Mouse (Mus musculus) cerebellum, adult 11 months (tissue): ENCODE results near the gene Rest.

Experiments used
- DNase-seq: peaks from one replicate; pipeline ENCODE4 v3.0.0; 2022

The Rest gene

DNA sequence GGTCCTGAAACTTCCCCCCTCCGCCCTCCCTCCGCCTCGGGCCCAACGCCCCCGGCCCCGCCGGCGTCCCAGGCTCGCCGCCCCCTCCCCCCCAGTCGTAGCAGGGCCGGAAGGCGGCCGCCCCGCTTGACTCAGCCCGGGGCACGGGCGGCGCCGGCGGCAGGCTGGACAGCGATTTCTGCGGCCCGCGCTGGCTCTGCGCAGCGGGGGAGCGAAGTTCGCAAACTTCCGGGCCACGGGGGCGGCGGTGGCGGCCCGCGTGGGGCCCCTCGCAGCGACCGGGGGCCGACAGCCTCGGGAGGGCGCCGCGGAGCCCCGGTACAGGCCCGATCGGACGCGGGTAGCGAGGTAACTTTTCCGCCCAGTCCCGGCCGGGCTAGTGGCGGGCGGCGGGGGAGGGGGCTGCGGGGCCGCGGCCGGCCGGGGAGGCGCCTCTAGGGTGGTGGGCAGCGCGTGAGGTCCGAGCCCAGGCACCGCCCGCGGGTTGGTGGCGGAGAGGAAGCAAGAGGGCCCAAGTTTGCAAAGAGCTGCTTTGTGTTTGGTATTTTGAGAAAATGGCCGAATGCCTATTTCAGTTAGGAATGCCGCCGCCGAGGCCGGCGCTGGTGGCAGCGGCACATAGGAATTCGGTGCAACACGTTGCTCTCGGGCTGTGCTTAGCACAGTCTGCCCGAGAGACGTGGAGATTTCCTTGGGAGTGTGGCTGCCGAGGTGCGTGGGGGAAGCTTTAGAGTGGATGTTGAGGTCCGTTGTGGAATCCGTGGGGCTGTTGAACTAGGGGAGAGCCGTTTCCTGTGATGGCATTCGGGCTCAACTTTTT, 985 bp downstream of the Rest start:
- no peak for DNase-seq

DNA sequence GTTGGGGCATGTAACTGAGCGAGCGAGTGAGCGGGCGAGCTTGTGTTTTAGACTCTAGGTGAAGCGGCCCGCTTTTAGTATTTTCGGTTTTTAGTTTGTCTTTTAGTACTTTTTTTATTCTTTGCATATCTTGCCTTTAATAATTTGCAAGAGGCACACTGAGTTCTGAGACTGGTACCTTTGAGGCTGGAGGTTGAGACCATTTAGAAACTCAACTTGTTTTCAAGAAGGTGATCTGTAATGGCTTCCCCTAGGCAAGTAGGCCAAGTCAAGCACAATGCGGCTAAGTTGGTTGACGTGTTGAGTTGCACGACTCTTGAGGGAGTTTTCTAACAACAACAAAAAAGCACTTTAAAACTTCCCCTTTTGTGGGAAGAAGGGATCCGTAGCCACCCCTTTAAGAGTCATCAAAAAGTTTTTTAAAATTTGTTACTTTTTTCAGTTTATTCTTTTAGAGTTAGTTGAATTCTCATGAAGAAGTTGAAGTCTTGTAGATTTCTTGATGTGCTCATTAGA, 1.7 kb downstream of the Rest start:
- no peak for DNase-seq

DNA sequence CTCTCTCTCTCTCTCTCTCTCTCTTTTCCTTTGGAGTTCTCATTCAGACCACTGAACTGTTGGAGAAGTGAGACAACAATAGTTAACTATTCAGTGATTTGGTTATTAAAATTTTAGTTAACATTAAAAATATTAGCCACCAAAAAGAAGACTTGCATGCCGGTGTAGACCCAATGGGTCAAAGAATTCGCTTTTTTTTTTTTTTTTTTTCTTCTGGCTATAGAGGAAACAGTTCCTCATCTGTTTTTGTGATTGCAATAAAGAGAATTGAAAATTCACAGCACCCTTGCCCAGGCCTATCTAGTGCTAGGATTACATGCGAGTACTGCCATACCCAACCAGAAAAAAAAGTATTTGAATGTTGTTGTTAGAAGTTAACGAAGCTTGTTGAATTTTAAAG, 2.1 kb downstream of the Rest start:
- no peak for DNase-seq

DNA sequence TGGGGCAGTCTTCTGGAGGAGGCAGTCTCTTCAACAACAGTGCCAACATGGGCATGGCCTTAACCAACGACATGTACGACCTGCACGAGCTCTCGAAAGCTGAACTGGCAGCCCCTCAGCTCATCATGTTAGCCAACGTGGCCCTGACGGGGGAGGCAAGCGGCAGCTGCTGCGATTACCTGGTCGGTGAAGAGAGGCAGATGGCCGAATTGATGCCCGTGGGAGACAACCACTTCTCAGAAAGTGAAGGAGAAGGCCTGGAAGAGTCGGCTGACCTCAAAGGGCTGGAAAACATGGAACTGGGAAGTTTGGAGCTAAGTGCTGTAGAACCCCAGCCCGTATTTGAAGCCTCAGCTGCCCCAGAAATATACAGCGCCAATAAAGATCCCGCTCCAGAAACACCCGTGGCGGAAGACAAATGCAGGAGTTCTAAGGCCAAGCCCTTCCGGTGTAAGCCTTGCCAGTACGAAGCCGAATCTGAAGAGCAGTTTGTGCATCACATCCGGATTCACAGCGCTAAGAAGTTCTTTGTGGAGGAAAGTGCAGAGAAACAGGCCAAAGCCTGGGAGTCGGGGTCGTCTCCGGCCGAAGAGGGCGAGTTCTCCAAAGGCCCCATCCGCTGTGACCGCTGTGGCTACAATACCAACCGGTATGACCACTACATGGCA, 2.8 kb downstream of the Rest start:
- DNase-seq = no peak

DNA sequence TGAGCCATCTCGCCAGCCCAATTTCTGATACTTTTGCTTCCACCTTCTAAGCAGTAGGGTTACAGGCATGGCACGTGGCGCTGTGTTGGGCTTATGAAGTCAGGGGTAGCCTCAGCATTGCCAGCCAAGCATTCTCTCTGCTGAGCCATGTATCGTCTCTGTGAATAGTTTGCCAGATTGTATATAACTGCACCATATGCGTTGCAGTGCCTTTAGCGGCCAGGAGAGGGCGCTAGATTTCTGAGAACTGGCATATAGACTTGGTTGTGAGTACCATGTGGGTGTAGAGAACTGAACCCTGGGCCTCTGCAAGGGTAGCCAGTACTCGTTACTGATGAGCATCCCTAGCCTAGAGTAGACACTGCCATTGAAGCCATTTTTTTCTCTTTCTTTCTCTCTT, 4.1 kb downstream of the Rest start:
- no peak for DNase-seq

DNA sequence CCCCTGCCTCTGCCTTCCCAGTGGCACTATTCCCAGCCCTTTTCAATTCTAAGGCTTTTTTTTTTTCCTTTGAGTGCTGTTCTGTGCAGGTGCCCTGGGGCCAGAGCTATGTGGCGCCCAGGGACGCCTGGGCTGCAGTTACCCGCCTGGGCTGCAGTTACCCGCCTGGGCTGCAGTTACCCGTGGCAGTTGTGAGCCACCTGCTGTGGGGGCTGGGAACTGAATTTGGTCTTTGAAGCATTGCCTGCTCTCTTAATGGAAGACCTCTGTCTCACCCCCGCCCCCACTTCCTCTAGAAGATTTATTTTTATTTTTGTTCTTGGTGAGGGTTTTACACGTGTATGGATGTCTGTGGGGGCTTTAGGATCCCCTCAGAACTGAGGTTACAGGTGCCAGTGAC, 7.9 kb downstream of the Rest start:
- no peak for DNase-seq

DNA sequence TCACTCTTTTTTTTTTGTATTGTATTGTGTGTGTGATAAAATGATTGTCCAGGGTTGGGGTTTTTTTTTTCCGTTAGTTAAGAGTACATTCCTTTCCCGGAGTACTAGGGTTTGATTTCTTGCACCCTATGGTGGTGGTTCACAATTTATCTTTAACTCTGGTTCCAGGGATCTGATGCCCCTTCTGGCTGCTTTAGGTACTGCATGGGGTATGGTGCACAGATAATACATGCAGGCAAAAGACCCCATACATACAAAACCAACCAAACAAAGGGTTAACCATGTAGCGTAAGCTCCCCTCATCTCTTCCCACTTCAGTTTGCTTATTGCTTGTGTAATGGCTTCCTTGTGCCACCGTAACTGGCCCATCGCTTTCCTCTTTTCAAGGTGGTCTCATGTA, 10.7 kb downstream of the Rest start:
- DNase-seq = no peak

DNA sequence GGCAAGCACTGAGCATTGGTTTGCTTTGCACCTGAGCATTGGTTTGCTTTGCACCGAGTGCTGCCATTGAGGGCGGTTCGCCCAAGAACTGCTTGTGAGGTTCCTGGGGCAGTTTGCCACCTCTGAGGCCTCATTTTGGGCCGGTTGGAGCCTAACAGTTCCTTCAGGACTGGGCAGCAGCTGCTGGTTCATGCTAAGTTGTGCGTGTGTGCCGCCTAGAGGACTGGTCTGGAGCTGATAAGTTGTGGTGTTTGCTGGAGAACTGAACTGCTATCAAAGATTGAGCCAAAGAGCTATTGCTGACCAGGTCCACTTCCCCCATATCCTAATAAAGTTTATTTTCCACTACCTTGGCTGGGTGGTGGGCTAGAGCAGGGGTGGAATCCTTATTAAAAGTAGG, 11.9 kb downstream of the Rest start:
- no peak for DNase-seq

DNA sequence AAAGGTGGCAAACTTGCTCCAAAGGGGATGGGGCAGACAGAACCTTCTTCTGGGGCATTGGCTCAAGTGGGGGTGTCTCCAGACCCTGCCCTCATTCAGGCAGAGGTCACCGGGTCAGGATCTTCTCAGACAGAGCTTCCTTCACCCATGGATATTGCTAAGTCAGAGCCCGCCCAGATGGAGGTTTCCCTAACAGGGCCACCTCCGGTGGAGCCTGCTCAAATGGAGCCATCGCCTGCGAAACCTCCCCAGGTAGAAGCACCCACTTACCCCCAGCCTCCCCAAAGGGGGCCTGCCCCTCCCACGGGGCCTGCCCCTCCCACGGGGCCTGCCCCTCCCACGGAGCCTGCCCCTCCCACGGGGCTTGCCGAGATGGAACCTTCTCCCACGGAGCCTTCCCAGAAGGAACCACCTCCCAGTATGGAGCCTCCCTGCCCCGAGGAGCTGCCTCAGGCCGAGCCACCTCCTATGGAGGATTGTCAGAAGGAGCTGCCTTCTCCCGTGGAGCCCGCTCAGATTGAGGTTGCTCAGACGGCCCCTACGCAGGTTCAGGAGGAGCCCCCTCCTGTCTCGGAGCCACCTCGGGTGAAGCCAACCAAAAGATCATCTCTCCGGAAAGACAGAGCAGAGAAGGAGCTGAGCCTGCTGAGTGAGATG, 16.4 kb downstream of the Rest start:
- DNase-seq = no peak

DNA sequence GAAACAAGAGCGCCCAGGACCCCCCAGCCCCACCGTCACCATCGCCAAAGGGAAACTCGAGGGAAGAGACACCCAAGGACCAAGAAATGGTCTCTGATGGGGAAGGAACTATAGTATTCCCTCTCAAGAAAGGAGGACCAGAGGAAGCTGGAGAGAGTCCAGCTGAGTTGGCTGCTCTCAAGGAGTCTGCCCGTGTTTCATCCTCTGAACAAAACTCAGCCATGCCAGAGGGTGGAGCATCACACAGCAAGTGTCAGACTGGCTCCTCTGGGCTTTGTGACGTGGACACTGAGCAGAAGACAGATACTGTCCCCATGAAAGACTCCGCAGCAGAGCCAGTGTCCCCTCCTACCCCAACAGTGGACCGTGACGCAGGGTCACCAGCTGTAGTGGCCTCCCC, 17.0 kb downstream of the Rest start:
- DNase-seq = peak; percentile 16

DNA sequence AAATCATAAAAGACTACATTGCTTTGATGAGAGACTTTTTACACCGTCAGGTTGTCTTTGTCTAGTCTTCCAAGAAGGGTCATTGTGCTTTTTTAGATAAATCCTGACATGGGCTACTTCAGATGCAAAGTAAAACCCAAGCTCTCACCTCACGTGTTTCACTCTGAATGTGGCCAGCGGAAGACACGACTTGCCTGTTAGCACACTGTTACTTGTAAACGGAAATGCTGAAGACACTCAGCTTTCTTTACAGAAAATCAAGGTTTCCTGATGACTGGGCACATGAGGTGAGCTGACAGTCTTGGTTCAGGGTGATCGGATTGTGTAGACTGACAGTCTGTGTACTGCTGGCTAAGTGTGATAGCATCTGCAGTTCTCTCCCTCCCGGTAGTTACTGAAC, 20.4 kb downstream of the Rest start:
- no peak for DNase-seq

DNA sequence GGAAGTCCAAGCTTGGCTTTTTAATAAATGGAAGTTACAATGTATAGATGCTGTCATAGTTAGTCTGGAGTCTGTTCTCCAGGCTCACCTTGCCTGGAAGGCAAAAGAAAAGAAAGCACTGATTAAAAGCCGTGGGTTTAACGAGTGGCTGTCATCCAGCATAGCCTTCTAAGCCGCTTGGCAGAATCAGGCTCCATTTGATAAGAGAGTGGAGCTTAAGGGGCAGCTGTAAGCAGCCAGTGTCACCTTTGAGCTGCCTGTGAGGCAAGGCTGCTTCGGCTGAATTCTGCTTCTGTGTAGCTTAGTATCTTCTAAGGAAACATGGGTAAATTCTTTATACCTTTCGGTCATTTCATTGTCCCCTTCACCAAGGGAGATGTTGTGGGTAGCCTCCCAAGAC, 21.6 kb downstream of the Rest start:
- DNase-seq = no peak

DNA sequence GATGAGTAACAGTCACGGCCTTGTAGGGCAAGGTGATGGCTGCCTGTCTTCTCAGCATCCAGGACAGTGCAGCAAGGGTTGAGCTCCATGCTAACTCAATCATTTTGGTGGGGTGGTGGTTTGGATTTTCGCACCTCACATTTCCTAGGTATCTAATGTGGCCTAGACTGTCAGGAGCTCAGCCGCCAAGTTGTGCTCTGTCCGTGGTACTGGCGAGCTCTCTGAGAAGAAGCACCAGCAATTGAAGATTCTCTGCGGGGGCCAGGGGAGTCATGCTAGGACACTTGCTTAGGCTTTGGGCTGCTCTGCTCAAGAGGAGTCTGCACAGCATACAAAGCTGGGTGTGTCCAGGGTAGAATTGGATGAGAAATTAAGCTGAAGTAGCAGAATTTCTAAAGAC, 22.6 kb downstream of the Rest start:
- DNase-seq = no peak

DNA sequence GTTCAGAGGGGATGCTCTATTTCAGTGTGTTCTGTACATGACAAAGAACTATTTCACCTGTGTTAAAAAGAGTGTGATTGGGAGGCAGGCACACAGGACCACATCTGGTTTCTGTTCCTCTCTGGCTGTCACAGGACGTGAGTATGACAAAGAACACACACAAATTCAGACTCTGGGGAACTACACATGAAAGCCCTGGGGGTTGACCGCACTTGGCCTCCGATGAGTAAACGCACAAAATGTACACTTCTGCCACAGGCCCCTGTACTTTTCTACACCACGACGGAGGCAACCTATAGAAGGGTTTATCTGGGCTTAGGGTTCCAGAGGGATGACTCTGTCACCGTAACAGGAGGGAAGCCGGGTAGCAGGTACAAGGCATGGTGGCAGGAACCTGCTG, 24.4 kb downstream of the Rest start:
- DNase-seq = no peak

DNA sequence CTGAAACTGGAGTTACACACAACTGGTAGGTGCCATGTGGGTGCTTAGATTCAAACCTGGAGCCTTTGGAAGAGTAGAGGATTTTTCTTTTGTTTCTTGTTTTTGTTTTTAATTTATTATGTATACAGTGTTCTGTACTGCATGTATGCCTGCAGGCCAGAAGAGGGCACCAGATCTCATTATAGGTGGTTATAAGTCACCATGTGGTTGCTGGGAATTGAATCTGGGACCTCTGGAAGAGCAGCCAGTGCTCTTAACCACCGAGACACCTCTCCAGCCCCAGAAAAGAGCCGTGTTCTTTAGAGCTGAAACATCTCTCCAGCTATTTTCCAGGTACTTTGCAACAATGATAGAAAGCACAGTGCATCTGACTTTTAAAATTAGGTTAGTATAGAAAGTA, 25.3 kb downstream of the Rest start:
- no peak for DNase-seq

DNA sequence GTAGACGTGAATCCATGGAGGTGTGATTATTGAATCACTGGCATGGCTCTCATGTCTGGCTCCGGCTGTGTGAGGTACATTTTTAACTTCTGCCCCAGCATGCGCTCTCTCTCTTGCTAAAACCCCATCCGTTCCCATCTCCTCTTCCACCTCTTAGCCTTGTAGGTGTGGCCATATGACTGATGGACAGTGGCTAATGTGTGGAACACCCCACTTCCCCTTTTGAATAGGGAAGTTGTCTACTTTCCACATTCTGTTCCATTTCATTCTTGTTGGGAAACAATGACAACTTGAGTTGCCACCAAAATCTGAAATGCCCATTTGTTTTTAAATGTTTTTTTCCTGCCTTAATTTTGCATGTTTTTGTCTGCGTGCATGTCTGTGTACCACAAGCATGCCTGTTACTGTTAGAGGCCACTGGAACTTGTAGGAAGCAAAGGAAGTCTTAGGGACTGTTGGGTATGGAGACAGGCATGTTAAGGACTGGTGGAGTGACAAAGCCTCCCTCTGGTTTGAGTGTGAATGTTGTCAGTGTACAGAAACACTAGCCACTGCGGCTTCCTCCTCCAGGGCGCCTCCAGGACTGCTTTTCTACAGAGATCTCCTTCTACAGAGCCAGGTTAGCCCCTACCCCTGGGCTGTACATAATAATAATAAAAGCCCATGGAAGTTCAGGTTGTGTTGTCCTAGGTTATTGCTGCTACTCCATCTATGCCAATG, 27.7 kb downstream of the Rest start:
- DNase-seq = no peak

DNA sequence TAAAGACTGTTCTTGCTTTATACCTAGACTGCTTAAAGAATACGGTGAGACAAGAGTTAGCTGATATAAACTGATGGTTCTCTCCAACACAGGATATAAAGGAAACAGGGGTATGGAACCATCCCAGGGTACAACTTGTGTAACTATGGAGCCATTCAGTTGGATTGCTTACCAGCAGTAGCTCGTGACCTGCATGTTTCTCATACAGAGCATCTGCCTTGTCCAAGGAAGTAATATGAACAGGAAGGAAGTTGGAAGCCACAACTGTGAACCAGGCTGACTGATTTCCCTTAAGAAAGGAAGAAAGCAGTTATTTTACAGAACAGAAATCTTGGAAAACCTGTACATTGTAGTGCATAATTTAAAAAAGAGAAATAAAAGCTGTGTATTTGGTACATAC, 34.2 kb downstream of the Rest start:
- DNase-seq = no peak

DNA sequence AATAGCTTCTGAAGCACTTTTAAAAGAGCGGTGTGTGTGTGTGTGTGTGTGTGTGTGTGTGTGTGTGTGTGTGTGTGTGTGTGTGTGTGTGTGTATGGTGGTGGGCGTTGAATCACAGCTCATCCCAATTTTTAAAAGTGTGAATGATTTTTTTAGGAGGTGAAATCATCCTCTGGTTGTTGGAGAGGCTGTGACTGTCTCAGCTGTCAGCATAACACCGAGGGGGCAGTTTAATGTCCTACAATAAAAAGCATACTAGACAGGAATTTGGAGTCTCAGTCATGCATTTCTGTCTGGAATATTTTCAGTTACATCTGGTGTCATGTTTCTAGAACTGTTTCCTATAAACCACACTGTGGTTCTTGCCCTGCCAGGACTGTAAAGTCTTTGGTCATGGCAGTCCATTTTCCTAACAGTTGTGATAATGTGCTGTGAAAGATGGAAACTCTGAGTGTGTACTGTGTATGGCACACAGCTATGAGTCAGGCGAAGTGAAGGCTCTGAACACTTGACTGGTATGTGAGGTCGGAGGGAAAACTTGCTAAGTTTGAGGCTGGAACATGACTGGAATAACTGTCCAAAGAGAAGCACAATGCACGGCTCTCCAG, 36.1 kb downstream of the Rest start:
- DNase-seq = no peak

DNA sequence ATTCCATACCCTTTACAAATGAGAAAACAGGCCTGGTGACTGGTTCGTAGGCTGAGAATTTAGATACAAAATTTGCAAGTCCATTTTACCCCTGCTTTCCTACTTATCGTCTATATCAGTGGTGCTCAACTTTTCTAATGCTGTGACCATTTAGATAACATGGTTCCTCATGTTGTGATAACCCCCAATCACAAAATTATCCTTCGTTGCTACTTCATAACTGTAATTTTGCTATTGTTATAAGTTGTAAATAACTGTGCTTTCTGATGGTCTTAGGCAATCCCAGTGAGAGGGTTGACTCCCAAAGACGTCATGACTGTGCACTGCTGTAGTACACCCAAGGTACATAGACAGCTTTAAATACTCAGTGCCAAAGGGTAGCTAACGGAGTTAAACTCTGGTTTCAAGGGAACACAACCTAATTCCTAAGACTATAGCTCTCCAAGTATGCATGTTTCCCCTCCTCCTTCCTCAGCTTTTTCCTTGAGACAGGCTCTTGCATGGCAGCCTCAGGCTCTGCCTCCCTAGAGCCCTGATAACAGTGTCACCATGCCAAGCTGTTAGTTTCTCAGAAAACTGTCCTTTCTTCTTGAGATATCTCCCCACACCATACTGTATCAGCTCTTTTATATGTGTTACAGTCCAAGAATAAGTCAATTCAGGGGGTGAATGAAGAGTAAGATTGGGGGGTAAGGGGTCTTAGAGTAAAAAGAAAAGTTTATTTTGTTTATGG, 42.7 kb downstream of the Rest start:
- DNase-seq = no peak

DNA sequence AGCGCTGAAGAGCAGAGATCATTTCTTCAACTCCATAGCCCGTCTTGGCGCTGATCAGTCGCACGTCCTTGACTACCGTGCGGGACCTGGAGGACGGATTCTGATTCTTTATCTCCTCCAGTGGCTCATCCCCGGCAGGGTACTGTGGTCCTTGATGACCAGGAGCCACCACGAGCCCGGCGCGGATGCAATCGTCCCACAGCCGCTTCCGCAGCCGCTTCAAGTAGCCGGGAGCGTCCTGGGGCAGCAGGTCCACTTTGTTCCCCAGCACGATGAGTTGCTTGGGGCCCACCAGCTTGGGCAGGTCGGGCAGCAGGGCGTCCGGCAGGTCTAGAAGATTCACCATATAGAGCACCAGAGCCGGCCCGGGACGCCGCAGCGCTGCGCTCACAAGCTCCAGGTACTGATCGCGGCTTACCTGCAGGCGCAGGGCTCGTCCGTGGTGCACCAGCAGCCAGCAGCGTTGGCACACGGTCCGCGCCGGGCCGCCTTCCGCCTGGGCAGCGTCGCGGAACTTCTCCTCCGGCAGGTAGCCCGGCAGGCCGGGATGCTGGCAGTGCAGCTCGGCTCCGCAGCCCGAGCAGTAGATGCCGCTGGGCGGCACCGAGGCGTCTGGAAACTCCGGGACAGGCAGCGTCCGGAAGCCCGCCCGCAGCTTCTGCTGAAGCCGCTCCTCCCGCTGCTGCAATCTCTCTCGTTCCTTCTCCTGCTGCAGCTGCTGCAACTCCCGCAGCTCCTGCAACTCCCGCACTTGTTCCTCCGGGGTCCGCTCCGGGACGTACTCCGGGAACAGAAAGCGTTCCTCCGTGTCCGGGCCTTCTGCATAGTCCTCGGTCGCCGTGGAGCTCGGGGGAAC, 44.0 kb downstream of the Rest start:
- peak; percentile 46 for DNase-seq
